Mouse (Mus musculus) bone marrow, adult 2 months (tissue): Measurements from ENCODE around the gene Atp2b2.

Experiments used
- CTCF ChIP-seq: fragments of 200-500 bp; IDR thresholded peaks from 2 replicates; pipeline ENCODE4 v1.5.1; 2011; ENCODE audit warnings: low read length, control low read depth; ENCODE audit not compliant: control insufficient read depth, insufficient read depth
- POLR2A ChIP-seq: fragments of 200-500 bp; IDR thresholded peaks from 2 replicates; pipeline ENCODE4 v1.6.1; 2011; ENCODE audit warnings: low read depth, mild to moderate bottlenecking, control low read depth, low read length, borderline replicate concordance; ENCODE audit not compliant: control insufficient read depth

DNA sequence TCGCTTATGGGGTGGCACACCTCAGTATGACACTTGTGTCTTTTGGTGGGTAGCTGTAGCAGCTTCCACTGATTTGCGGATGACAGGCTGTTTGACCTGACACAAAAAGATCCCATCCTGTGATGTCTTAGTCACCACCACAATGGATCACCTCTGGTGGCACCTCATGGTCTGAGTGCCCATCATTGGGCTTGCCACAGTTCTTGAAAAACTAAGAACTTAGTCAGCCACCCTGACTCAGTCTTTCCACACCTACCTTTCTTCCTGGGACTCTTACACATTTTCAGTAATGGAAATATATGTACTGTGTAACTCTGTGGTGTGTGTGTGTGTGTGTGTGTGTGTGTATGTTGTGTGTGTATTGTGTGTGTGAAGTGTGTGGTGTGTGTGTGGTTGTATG is 71.5 kb downstream of the Atp2b2 start:
- TF ChIP-seq CTCF (no peak), POLR2A (no peak)
